Mouse (Mus musculus) megakaryocyte-erythroid progenitor cell, adult 5-6 weeks (primary cell): Measurements from ENCODE around the gene Nap1l4. TPM values are rescaled to one million over a fixed set of nuclear protein-coding genes. Genes with fewer than 3 reads are reported as not detected.

Experiments
- ATAC-seq: replicated peaks from 2 replicates; pipeline ENCODE4 v1.8.0; 2016; ENCODE audit warnings: mild to moderate bottlenecking, inconsistent platforms; ENCODE audit not compliant: severe bottlenecking, poor library complexity, low FRiP score, low TSS enrichment
- total RNA-seq, 2 experiments: library from RNA; stranded (forward) in 1 of 2; stranded (reverse) in 1 of 2; fragments of 200-1000, 215-1000 nt in 1 of 2; fragments of >200 nt in 1 of 2; fragmentation: Nextera tagmentation in 1 of 2; gene quantifications; 2 replicates each; pipeline ENCODE4 v1.2.3; 2014 to 2017

Gene Nap1l4
- total RNA-seq, 2 experiments from 2014 or later: 130 to 257 TPM

DNA sequence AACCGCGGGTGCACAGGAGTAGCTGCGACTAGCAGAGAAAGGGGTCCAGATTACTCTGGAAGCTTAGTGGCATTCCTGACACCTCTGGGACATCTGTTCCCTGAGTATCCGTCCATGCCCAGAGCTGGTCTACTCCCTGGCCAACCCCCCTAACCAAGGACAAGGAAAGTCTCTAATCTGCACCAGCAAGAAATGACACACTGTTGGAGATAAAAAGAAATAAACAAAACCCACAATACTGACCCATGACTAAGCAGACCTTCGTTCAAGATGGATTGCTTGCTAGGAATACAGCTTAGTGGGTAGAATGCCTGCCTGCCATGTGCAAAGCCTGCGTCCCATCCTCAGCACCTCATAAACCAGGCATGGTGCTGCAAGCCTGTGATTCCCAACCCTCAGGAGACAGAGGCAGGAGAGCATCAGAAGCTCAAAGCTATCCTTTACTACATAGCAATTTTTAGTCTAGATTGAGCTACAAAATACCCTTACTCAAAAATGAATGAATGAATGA lies 55.2 kb downstream of the Nap1l4 start:
- ATAC-seq: 0 out of 2 replicates have a peak, but pooled peaks have one; percentile 9

DNA sequence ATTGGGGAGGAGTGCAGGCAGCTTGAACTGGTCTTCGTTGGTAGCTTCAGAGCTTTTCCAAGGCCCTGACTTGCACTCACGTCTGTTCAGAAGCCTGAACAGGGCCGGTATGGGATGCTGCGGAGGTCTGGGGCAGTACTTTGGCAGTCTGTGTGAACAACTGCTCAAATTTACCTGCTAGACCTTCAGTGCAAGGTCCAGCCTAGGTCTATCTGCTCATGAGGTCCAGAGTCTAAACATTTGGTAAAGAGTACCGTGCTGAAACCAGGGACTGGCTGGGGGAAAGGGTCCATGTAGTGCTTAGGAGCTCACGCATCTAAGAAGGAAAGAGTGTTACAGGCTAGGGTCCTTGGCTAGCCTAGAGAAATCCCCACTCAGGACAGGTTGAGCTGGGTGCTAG lies 59.2 kb downstream of the Nap1l4 start:
- ATAC-seq: no peak

DNA sequence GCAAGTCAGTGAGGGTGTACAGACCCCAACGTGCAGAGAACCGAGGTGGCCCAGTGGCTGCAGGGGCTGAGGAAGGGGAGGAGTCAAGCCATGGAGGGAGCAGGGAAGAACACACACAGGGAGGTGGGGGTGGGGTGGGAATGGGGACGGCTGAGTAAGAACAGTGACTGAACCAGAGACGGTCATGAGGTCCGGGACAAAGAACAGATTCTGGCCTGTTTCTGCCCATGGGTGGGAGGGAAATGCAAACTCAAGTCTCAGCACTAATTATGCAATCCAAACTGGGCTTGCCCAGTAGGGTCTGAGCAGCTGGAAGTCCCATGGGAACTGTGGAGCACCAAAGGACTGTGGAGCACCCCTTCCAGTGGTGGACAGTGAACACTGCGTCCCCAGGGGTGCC lies 66.4 kb downstream of the Nap1l4 start:
- no peak for ATAC-seq

DNA sequence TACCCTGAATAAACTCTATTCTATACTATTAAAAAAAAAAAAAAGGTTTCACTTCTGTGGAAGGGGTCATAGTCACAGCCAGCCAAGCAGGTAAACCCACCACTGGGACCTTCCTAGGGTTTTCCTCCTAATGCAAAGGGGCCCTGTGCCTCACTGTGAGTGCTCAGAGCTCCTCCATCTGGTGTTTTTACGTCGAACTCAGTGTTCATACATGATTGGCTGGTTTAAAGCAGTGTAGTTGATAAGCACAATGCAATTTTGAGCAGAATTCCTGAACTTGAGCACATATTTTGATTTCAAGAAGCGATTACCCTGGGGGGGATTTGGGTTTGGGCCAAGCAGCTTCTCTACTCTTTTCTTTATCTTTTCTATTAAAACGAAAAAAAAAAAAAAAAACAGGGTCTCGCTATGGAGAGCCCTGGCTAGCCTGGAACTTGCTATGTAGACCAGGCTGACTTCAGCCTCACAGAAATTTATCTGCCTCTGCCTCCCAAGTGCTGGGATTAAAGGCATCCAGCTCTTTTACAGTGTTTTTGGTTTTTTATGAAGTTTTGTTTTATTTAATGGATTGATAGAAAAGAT lies 67.0 kb downstream of the Nap1l4 start:
- no peak for ATAC-seq

DNA sequence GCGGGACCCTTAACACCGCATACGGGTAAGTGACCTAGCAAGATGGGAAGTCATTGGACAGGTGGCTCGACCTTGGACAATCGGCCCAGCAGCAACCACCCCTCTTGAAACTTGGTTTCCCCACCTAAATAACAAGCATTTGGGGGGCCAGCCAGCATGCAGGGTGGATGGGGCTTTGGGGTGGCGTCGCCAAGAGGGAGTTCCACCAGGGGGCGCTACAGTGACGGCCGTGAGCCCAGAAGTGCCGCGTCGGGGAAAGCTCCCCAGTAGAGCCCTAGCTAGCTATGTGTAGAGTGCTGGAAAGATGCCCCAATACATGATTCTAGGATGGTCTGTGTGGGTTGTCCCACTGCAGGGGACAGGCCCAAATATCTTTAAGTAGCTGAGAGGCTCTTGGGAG lies 68.4 kb downstream of the Nap1l4 start:
- ATAC-seq: peak; percentile 79

DNA sequence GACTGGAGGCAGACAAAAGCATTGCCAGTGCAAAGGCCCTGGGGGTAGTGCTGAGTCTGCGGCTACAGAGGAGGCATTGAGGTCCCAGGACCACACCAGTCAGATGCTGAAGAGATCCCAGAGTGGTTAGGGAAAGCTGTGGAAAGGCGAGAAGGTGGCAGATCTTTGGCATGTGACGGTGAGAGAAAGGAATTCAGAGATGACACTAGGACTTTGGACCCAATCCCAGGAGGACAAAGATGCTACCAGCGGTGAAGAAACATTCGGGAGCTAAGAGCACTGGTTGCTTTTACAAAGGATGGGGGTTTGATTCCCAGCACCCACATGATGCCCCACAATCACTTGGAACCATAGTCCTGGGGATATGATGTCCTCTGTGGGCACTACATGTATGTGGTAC lies 71.1 kb downstream of the Nap1l4 start:
- no peak for ATAC-seq

DNA sequence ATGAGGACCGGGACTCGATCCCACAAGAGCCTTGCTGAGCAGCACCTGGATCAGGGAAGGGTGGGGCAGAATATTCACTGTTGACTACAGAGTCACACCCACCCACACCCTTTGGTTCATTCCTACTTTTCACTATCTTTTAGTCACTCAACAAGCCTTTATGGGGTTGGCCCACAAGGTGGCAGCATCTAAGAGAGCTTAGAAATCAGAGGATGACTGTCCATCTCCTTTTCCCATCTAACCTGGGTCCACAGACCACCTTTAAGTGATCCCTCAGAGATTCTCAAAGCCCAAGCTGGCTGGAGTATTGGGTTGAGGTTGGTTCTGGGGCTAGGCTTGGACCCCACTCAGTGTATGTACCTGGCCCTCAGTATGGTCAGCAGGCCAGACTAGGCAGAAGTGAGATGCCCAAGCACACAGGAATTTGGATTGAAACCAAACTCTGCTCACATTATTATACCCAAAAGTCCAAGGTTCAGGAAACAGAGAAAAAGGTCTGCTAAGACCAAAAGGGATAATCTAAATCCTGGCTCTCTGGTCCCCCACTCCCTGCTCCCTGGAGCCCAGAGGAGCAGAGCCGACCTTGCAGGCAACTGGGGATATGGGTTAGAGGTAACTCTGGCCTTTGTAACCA lies 72.1 kb downstream of the Nap1l4 start:
- ATAC-seq: no peak

DNA sequence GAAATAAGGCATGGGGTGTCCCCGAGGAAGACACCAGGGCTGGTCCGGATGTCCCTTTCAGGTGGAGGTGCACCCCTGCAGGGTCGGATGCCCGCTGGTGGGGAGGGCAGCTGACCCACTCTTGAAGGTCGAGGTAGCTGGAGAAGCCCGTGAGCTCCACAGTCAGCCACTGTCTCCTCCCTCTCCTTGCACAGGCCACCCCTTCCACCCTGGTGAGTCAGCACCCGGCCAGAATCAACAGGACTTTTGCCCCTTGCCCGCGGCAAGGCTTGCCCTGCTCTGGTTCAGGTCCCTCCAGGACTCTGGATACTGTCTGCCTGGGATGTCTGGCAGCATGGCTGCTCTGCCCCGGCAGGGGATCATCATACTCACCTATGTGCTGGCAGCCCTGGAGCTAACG lies 73.0 kb downstream of the Nap1l4 start:
- ATAC-seq: 0 out of 2 replicates have a peak, but pooled peaks have one; percentile 6

DNA sequence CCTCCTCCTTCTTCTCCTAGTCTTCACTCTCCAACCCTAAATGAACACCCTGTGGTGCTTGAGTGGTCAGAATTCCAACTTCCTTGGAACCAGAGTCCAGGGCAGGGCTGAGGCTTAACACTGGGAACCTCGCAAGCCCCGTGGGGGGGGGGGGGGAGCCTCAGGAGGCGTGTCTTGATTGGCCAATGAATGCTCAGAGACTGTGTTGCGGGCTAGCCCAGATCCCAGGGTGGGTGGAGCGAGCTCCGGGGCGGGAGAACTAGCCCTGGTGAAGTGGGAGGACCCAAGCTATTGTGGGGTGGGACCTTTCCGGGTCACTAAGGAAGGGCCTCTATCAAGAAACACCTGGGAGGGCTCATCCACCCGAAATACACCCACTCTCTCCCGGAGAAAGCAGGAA lies 74.1 kb downstream of the Nap1l4 start:
- ATAC-seq: peak; percentile 34; the same call in 1 of the 2 replicates

DNA sequence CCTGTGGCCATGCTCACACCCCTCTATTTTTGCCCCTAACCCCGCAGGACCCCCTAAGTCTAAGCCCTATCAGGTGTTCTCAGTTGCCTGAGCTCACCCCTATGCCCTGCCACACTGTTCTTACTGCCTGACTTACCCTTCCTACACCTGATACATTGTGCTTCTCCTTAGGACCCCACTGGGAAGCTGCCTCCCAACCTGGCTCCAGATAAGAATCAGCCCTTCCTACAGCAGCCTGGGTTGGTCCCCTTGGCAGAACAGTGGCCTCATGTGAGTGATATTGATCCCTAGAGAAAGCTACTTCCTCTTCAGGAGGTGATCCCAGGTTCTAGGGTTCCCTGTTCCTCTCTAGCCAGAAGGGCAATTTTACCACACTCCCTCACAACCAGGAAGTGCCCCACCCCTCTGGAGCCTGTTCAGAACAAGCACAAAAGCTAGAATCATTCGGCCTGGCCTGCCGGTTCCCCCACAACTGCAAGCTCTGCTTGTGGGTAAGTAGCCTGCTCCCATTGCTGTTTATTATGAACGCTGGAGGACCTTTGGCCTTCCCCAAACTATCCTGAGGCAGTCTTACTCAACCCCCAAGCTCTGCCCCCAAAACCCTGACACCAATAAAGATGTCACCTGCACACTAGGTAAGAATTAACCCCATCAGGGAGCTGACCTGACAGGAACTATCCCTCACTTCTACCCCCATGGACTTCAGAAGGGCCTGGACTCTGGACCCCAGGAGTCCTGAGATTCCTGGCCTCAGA lies 75.4 kb downstream of the Nap1l4 start, which contains the start of gene Slc22a18:
Gene Slc22a18 (plus strand): TSS at position 390 of the 755 bp plus-strand sequence.
- 0 out of 2 replicates have a peak, but pooled peaks have one; percentile 20 for ATAC-seq

DNA sequence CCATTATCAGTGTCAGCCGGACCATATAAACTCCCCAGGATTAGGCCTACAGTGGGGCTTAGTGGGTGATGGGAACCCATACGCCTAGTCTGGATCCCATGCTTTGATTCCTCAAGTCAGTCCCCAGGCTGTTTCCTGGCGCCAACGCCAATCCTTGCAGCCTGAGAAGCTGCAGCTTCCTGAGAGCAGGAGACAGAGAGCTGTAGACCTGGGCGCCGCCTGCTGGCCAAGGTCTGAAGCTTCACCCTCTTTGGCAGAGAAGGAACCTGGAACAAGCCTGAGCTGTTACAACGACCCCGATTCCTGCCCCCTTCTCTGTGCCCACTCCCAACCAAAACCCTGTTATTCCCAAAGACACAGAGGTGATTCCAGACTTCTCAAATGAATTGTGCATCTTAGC lies 79.0 kb downstream of the Nap1l4 start:
- ATAC-seq: peak; percentile 77

DNA sequence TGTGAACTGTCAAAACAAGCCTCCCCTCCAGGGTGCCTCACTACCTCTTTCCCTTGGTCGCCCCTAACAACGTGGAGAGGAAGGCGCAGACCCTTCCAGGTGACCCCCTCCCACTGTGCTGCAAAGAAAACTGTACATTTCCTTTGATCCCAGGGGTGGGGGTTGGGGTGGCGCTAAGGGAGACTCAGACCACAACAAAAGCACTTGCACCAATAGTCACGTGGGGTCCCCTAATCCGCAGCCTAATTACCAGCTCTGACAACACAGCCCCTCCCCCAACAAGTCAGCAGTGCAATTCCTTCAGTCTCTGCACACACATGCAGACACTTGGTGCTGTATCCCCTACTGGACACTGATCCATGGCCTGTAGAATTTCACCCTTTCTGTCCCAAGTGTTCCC lies 81.2 kb downstream of the Nap1l4 start:
- ATAC-seq: no peak

DNA sequence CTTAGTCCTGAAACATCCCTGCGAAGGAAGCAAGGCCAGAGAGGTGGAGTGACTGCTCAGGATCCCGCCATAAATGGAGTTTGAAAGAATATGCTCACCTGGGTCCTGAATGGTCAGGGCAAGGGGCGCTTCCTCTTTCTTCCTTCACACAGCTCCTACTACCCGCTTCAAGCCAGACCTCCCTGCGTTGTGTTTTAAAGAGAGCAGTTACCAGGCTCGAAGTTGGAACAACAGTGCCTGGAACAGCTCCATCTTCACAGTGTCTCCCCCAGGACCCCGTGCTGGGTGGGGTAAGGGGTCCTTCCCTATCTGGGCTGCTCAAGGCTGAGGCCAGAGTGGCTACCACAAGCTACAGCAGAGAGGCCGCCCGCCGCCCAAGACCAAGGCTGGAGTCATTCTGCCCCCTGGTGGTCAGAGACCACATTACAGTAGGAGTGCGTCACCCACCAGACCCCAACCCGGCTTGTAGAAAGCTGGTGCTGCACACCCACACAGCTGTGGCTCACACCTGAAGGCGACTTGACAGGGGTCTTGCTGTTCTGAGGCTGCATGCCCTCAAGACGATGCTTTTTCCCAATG lies 82.7 kb downstream of the Nap1l4 start:
- peak; percentile 50 for ATAC-seq

DNA sequence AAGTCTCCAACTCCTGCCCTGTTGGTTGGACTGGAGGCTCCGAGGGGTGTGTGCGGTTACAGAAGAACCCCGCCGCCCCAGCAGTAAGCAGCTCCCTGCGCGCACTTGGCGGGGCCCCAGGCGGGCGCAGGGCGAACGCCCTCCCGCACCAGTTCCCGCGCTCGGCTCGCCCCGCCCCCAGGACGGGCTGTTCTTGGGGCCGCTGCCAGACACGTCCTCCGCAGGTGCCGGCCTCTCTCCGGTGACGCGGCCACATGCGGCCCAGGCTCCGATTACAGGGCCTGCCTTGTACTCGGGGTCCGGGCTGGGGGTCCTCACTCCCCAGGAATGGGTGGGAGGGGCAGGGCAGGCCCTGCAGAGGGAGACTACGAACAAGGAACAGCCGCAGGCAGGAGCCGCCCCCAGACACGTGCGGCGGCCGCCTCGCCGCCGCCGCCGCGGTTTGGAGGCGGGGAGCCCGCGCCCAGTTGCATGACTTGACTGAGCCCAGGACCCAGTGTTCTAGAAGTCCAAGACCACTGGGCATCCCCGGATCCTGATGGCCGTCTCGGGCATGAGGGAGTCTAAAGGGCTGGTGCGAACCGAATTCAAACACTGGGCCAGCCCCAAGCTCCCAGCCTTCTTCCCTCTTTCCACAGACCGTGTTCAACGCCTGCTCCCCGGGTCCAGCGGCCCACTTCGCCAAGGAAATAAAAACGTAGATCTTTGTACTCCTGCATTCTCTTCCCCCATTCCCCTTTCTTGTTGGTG lies 83.9 kb downstream of the Nap1l4 start:
- no peak for ATAC-seq

DNA sequence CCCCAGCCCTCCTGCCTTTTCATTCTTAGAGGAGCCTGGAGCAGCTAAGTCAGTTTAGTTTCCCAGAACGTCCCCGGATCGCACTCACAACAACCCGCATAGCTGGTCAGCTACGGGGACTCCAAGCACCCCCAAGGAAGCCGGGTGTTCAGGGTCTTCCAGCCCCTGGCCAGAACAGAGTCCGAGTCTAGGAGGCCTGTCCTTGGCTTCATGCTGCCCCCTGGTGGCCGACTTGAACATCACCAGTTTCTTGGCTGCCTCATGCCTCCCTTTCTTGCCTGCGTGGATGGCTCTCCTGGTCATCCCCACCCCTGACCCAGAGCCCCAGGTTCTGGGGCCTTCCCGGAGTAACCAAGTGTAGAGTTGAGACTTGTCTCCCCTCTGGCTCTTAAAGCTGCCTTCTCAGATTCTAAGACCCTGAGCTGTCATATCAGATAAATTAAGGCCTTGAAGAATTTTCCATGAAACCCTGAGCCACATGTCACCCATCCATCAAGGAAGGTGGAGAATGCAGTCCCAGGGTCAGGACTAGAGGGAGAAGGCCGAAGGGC lies 85.0 kb downstream of the Nap1l4 start:
- ATAC-seq: peak; percentile 20; the same call in 1 of the 2 replicates
